Mouse (Mus musculus) thymus, postnatal 0 days (tissue): ENCODE results near the gene Atp7b. TPM values are rescaled to one million over a fixed set of nuclear protein-coding genes. Genes with fewer than 3 reads are reported as not detected.

Source experiments
- DNase-seq: peaks from one replicate; pipeline ENCODE4 v3.0.0-alpha.2; 2015; ENCODE audit warnings: low spot score
- polyA plus RNA-seq: library from polyadenylated mRNA; unstranded; fragments of >200 nt; fragmentation: Nextera tagmentation; extraction: Ambion mirVana; gene quantifications from 2 replicates; pipeline ENCODE4 v1.2.1, GENCODE M21; 2015

Atp7b gene
- polyA plus RNA-seq: 2.3 and 2.4 TPM in 2 replicates

- no peak for DNase-seq
These were observed at the start of gene Atp7b for GRCm38 (mm10) chr8:22059821-22060445. Atp7b (minus strand) TSS chr8:22060305.

GRCm38 (mm10) chr8:22107020-22107419 is 46.9 kb upstream of the Atp7b start:
- no peak for DNase-seq

DNA sequence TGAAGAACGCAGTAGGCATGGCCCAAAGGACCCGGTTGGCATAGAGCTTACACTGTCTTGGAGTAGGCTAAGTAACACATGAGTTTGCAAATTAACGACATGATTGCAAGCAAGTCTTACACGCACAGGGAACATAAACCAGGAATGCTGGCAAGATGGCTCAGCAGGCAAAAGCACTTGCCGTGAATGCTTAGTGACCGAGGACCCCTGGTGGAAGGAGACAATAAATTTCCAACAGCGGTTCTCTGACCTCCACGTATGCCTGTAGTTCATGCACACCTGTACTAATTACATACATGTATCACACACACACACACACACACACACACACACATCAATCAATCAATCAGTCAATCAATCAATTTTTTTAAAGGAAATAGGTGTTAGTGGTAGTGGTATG is 31.5 kb upstream of the Atp7b start:
- DNase-seq: no peak

- DNase-seq: no peak
These were observed 29.1 kb upstream of the Atp7b start for GRCm38 (mm10) chr8:22089226-22089625.

DNA sequence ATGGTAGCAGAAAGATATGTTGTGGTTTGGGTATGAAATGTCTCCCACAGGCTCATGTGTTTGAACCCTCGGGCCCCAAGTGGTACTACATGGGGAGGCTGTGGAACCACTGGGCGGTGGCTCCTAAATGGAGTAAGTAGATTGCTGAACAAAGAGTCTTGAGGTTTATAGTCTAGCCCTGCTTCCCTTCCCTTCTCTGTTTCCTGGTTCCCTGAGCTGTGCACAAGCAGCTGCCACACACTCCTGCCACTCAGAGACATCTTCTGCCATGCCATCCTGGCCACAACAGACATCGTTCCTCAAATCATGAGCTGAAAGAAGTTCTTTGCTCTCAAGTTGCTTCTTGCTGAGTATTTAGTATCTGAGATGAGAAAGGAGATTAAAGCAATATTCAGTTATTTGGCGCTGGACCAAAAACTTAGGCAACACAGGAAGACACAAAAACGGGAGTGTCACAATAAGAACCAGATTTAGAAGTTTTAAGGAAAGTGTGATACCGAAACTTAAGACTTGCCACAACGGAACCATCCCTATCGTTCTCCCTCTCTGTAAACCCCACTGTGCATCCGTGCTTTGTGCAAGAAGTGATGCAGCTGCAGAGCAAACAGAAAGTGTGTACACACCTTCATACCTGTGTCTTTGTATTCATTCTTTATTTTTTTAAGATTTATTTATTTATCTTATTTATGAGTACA is 19.4 kb upstream of the Atp7b start:
- DNase-seq: no peak

GRCm38 (mm10) chr8:22061126-22061525 is 1.0 kb upstream of the Atp7b start:
- DNase-seq: no peak

DNA sequence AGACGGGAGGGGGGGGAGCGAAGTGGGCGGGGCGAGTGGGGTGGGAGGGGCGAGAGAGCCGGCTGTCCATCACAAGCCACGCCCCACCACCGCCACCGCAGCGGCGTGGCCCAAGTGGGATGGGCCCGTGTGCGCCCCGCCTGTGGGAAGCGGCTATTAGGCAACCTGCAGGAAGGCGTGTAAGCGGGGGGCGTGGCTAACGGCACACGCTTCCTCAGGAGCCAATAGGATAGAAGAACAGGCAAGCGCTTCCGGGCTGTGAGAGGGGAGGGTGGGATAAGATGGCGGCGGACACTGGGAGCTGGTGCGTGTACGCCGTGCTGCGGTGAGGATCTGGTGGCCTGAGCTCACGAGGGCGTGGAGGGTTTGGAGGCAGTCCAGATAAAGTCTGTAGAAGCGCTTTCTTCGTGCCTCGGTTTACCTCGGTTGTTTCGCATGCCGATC is 363 bp upstream of the Atp7b start, which contains the start of gene Alg11:
Alg11 (plus strand) TSS at position 276 of the 444 bp plus-strand sequence.
- DNase-seq: peak; percentile 96

- no peak for DNase-seq
These were observed 859 bp downstream of the Atp7b start for GRCm38 (mm10) chr8:22059153-22059738.

DNA sequence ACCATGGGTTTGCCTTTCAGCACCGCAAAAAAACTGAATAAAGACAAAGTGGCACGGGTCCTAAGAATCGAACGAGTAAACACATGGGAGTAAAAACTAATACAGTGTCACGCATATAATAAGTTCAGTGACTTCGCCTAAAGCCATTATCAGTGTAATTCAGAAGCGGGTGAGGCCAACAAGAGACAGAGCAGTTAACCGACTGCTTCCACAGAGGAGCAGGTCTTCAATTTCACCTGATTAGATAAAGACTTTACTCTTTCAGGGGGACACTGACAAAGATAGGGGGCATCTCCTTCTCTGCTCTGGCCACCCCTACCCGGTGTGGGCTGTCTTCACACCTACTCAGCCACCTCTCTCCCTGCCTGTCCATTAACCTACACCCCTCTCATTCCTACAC is 1.7 kb downstream of the Atp7b start:
- no peak for DNase-seq

- no peak for DNase-seq
These were observed 3.3 kb downstream of the Atp7b start for GRCm38 (mm10) chr8:22056850-22057249.

- no peak for DNase-seq
These were observed 4.6 kb downstream of the Atp7b start for GRCm38 (mm10) chr8:22055492-22055877.

- no peak for DNase-seq
These were observed 5.2 kb downstream of the Atp7b start for GRCm38 (mm10) chr8:22054674-22055491.

GRCm38 (mm10) chr8:22047699-22048464 is 12.2 kb downstream of the Atp7b start:
- peak; percentile 40 for DNase-seq

DNA sequence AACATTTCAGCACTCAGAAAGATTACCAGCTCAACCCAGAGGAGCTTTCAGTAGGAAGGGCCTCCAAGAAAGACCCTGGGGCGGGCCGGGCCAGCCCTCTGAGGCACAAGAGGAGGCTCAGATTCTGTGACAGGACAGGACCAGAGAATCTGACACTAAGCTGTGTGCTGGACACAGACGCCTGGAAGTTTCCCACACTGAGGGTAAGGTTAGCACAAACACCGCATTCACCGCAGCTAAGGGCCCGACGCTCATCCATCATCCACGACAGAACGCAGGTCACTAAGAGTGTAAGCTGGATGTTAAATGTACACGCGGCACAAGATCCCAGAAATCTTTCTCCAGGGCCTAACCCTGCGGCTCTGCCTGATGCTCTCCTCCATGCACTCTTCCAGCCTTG is 16.4 kb downstream of the Atp7b start:
- no peak for DNase-seq

- DNase-seq: no peak
These were observed 17.6 kb downstream of the Atp7b start for GRCm38 (mm10) chr8:22042515-22042914.

DNA sequence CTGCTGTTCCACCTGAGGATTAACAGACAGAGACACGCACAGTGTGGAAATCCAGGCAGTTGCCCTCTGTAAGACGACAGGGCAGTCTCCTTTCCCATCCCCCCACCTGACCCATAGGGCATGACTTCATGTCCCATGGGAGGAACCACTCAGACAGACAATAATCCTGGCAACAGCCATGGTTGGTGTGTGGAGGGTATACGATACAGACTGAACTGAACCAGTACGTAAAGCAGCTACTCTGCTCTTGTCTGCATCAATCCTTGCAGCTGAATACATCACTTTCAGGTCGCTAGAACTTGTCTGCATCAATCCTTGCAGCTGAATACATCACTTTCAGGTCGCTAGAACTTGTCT is 20.0 kb downstream of the Atp7b start:
- no peak for DNase-seq

DNA sequence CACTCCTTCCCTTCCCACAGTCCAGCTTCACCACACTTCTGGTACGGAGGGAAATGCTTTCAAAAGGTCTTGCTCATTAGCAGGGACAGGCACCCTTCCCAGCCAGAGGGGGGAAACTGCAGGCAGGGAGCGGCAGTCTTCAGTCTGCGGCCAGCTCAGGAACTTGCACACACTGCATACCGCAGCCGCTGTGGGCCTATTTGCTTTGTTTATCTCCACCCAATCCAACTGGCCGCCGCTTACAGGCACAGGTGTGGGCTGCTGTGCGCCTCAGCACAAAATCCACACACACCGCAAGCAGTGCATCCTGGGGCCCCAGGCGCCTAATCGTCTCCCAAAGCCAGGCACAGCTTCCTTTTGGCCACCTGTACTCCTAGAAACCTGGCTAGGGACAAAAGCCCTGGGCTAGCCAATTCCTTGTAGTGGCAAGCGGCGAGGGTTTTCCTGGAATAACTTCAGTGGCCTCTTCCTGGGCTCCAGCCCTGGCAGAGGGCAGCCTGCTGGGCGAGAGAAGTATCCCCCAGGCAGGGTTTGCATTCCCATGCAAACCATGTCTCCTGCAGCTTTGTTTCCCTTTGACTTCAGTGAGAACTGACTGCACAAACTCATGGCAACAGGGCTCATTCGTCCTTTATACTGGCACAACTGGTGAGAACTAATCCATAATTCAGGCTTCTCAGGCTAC is 20.5 kb downstream of the Atp7b start:
- DNase-seq: no peak

DNA sequence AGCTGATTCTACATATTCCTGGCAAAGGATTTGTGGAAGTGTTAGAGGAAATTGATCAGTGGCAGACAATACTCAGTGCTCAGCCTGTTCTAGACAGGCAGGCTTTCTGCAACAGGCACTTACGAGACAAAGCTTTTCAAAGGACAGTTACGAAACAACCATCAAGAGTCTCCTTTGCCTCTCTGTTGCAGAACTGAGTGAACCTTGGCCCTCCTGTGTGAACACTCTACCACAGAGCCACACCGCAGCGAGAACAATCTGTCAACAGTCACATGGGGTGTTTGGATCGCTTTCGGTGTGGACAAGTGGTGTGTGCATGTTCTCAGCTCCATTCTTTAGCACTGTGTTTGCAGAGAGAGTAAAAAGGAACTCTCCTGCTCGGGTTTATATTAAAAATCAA is 23.1 kb downstream of the Atp7b start:
- DNase-seq: no peak

GRCm38 (mm10) chr8:22036137-22036536 is 24.0 kb downstream of the Atp7b start:
- DNase-seq: no peak

DNA sequence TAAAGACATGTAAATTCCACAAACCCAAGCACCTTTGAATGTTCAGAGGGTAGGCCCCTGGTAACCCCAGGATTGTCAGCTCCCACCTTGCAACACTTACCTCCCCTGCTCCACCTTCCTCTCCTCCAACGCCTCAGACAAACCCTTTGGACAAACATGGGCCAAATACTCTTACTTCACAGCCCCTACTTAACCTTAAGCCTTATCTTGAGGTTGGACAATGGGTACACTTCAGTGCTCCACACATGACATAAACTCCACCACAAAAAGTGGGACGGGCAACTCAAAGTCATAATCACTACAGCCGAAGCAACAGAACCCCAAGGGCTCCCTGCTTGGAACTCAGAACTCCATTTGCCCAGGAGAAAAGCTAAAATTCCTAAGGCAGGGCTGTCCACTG is 29.1 kb downstream of the Atp7b start:
- DNase-seq: no peak
